Mouse (Mus musculus): ENCODE measurements around the gene Plekho2.

DNA sequence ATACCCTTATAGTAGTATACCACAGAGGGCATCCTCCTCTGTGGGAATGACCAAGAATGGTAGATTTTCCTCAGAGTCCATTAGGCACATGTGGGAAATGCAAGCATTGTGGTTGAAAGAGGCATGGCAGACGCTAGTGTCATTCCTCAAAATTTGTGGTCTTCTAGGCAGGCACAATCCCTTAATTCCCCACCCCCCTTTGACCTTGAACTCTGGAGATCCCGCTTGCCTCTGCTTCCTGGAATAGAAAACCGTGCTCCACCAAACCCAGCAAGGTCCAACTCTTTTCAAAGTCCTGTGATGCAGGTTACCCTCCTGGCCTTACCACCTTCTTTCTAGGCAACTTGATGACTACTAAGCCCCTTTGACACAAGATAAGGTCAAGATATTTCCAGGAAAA lies 12.9 kb upstream of the Plekho2 start:
- TF ChIP-seq CTCF (IDR thresholded peaks at IDR 0.05; ENCODE audit: extremely low read depth, insufficient read depth, low read length) (no peak), POLR2A (IDR thresholded peaks at IDR 0.05; ENCODE audit: extremely low read depth, insufficient read depth, low read length) (no peak)
